Mouse (Mus musculus): ENCODE measurements around the gene Wsb2. TPM values are rescaled to one million over a fixed set of nuclear protein-coding genes. Genes with fewer than 3 reads are reported as not detected.
"Not testable (repeated sequence)": the region's sequence is repeated elsewhere in the genome, so short reads cannot be mapped to it uniquely, and the experiment has no call there.

The Wsb2 gene
- polyA plus RNA-seq, 1 experiment, result 86.6 TPM

- DNase-seq (ENCODE audit: low spot score), result peak; percentile 39
Observed at GRCm38 (mm10) chr5:117388296-117388751, 31.2 kb downstream of the Wsb2 start.

- peak; percentile 85 for DNase-seq (ENCODE audit: low spot score)
Observed at GRCm38 (mm10) chr5:117388877-117389276, 31.8 kb downstream of the Wsb2 start, which contains the start of gene Rfc5. Gene Rfc5 (minus strand): TSS chr5:117389047.

- DNase-seq (ENCODE audit: low spot score), result no peak
Observed at GRCm38 (mm10) chr5:117390895-117391294, 33.8 kb downstream of the Wsb2 start.

GRCm38 (mm10) chr5:117395834-117396233 is 38.7 kb downstream of the Wsb2 start:
- no peak for DNase-seq (ENCODE audit: low spot score)

GRCm38 (mm10) chr5:117396596-117397014 is 39.5 kb downstream of the Wsb2 start:
- no peak for DNase-seq (ENCODE audit: low spot score)

- DNase-seq (ENCODE audit: low spot score), result no peak
Observed at GRCm38 (mm10) chr5:117397371-117397770, 40.3 kb downstream of the Wsb2 start.

GRCm38 (mm10) chr5:117398007-117398550 is 41.0 kb downstream of the Wsb2 start:
- DNase-seq (ENCODE audit: low spot score), result no peak

GRCm38 (mm10) chr5:117399281-117399680 is 42.2 kb downstream of the Wsb2 start:
- DNase-seq (ENCODE audit: low spot score), result no peak

- no peak for DNase-seq (ENCODE audit: low spot score)
Observed at GRCm38 (mm10) chr5:117403609-117404008, 46.5 kb downstream of the Wsb2 start.

- DNase-seq (ENCODE audit: low spot score), result not testable (repeated sequence)
Observed at GRCm38 (mm10) chr5:117404671-117405070, 47.6 kb downstream of the Wsb2 start.

- DNase-seq (ENCODE audit: low spot score), result no peak
Observed at GRCm38 (mm10) chr5:117408216-117408615, 51.1 kb downstream of the Wsb2 start.

GRCm38 (mm10) chr5:117409369-117409768 is 52.3 kb downstream of the Wsb2 start:
- no peak for DNase-seq (ENCODE audit: low spot score)

GRCm38 (mm10) chr5:117413507-117414501 is 56.7 kb downstream of the Wsb2 start, which contains the start of gene Ksr2:
Gene Ksr2 (plus strand): TSS chr5:117414000.
- peak; percentile 49 for DNase-seq (ENCODE audit: low spot score)

- DNase-seq (ENCODE audit: low spot score), result no peak
Observed at GRCm38 (mm10) chr5:117414611-117415010, 57.5 kb downstream of the Wsb2 start.

- no peak for DNase-seq (ENCODE audit: low spot score)
Observed at GRCm38 (mm10) chr5:117415011-117415912, 58.2 kb downstream of the Wsb2 start.

- DNase-seq (ENCODE audit: low spot score), result no peak
Observed at GRCm38 (mm10) chr5:117417442-117417841, 60.3 kb downstream of the Wsb2 start.

Other genes starting within 250 kb of the Wsb2 start
- 69.9 and 73.2 TPM in 2 replicates for gene Suds3, start 241.2 kb upstream of the Wsb2 start, polyA plus RNA-seq (2012; rRNA removed)
- gene Taok3, start 237.2 kb upstream of the Wsb2 start, polyA plus RNA-seq (2012; rRNA removed), result 18.1 and 21.7 TPM in 2 replicates
- gene Pebp1, start 69.7 kb upstream of the Wsb2 start, polyA plus RNA-seq (2012; rRNA removed), result 416 and 521 TPM in 2 replicates
- 35.6 and 36.4 TPM in 2 replicates for gene Vsig10, start 38.2 kb upstream of the Wsb2 start, polyA plus RNA-seq (2012; rRNA removed)
- 13.0 and 15.4 TPM in 2 replicates for gene Rfc5, start 31.7 kb downstream of the Wsb2 start, polyA plus RNA-seq (2012; rRNA removed)
- 0.83 and 1.9 TPM in 2 replicates for gene Ksr2, start 56.7 kb downstream of the Wsb2 start, polyA plus RNA-seq (2012; rRNA removed)

Measured in urinary bladder, adult 2 months (tissue).